Mouse (Mus musculus): ENCODE data around the gene Tbc1d1.
A peak's percentile ranks its signal among the peaks of the same experiment; 100 is the strongest.

DNA sequence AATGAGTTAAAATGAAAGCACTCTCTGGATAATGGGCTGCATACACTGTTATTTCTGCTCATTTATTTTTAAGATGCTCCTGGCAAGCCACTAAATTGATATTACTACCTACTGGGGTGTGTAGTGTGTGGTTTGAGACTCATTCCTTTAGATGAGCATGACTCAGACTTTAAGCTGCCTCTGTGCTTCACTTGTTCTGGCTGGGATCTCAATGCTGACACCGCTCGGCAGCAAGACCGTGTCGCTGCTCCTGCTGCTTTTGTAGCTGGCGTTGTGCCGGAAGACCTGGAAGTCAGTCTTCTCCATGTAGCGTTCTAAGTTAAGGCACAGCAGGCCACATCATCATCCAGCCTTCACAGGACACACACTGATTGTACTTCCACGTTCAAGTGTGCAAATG, 124.1 kb downstream of the Tbc1d1 start:
- 0 out of 2 replicates have a peak, but pooled peaks have one; percentile 4 for TF ChIP-seq CTCF (IDR thresholded peaks at IDR 0.05; ENCODE audit: low read depth)
- no peak for TF ChIP-seq EP300 (optimal IDR thresholded peaks at IDR 0.05)
